Mouse (Mus musculus) embryonic facial prominence, embryonic 10.5 days (tissue): ENCODE results near the gene Mapkapk3. TPM values are rescaled to one million over a fixed set of nuclear protein-coding genes. Genes with fewer than 3 reads are reported as not detected.
"Not testable (repeated sequence)": the region's sequence is repeated elsewhere in the genome, so short reads cannot be mapped to it uniquely, and the experiment has no call there.

Experiments used
- DNase-seq: peaks from one replicate; pipeline ENCODE4 v3.0.0-alpha.2; 2017; ENCODE audit warnings: low spot score
- H3K27ac ChIP-seq: fragments of 300-500 bp; sonication (generic); replicated peaks from 2 replicates; pipeline ENCODE4 v1.5.1; 2016; ENCODE audit warnings: mild to moderate bottlenecking
- H3K27me3 ChIP-seq: fragments of 300-500 bp; sonication (generic); replicated peaks from 2 replicates; pipeline ENCODE4 v1.6.1; 2016; ENCODE audit warnings: low read depth, mild to moderate bottlenecking; ENCODE audit not compliant: poor library complexity, severe bottlenecking
- H3K36me3 ChIP-seq: fragments of 300-500 bp; sonication (generic); replicated peaks from 2 replicates; pipeline ENCODE4 v1.6.1; 2016; ENCODE audit warnings: mild to moderate bottlenecking, moderate library complexity
- H3K4me1 ChIP-seq: fragments of 300-500 bp; sonication (generic); 2 replicates; pipeline ENCODE4 v1.6.1; 2016
- H3K4me3 ChIP-seq: fragments of 300-500 bp; sonication (generic); 2 replicates; pipeline ENCODE4 v1.5.1; 2016; ENCODE audit warnings: mild to moderate bottlenecking, moderate library complexity
- H3K9me3 ChIP-seq: fragments of 300-500 bp; sonication (generic); 2 replicates; pipeline ENCODE4 v1.6.1; 2016; ENCODE audit warnings: mild to moderate bottlenecking
- WGBS: fragments of 180-500 bp; shearing (Covaris S2); methylation state at CpG from one replicate; pipeline ENCODE4 v1.1.7; 2016; 5-methylcytosine and 5-hydroxymethylcytosine counted together
- polyA plus RNA-seq: library from polyadenylated mRNA; unstranded; fragments of >200 nt; fragmentation: Nextera tagmentation; extraction: Ambion mirVana; gene quantifications from 2 replicates; pipeline ENCODE4 v1.2.1, GENCODE M21; 2016

The Mapkapk3 gene
- polyA plus RNA-seq, 1 experiment from 2014 or later = 4.9 TPM

DNA sequence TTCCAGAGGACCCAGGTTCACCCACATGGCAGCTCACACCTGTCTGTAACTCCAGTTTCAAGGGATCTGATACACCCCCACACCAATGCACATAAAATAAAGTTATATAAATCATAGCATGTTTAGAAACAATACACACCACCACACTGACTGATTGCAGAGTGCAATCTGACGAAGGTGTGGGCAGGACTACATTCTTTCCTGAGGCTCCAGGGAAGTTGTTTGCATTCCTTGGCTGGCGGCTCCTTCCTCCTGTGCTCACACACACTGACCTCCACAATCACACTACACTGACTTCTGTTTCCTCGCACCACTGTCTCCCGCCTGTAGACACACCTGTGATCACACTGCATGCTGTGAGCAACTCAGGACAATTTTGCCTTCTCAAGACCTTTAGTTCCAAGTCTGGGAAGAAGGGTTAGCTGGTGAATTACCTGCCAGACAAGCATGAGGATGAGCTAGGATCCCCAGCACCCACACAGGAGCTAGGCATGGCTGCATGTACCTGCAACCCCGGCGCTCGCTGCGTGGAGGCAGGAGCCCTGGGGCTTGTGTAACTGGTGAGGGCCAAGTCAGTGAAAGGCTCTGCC is 32.9 kb upstream of the Mapkapk3 start:
- Histone ChIP-seq H3K4me3 (no peak overlapping the region), H3K4me1 (0 out of 2 replicates have a peak, but pooled peaks cover 2% of the 10 kb centered on the region), H3K27ac (no peak overlapping the region), H3K9me3 (no peaks in the 10 kb centered on the region), H3K27me3 (no peaks in the 10 kb centered on the region), H3K36me3 (peaks cover 3% of the 10 kb centered on the region; the same call in 1 of the 2 replicates)
- WGBS = 82% methylated on average over 8 of the region's 8 CpGs
- DNase-seq = no peak

DNA sequence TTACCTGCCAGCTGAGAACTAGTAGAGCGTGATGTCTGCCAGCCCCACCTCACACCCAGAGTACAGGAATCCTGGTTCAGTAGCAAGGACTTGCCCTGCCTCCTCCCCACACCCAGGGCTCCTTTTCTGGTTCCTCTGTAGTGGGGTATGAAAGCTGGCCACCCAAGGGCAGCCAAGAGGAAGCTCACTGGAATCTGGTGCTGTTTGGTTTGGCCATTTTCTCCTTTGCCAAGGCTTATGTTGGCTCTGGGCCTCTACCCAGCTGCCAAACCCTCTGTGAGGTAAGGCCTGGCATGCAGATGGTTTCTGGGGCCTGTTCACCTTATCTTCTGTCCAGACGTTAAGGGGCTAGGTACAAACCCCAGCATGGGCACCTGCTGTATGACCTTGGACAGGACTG is 26.1 kb upstream of the Mapkapk3 start:
- DNase-seq = no peak
- no peaks in the 10 kb centered on the region for H3K4me1 ChIP-seq
- no peaks in the 10 kb centered on the region for H3K27me3 ChIP-seq
- H3K9me3 ChIP-seq = no peaks in the 10 kb centered on the region
- no peak overlapping the region for H3K27ac ChIP-seq
- H3K36me3 ChIP-seq = no peaks in the 10 kb centered on the region
- no peak overlapping the region for H3K4me3 ChIP-seq
- 89% methylated on average over 2 of the region's 2 CpGs for WGBS

DNA sequence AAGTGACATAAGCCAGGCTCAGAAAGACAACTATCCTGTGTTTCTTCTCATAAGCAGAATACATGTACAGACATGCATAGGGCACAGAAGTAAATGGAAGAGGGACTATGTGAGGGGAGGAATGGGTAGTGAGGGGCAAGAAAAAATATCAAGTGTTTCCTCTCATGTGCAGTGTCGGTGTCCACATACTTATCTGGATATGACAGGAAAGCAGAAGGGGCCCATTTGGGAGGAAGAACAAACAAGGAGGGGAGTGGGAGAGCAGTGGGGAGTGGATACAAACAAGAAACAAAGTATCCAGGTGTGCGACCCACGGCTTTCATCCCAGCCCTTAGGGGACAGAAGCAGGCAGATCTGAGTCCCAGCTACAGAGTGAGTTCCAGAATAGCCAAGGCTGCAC is 24.2 kb upstream of the Mapkapk3 start:
- Histone ChIP-seq H3K4me1 (no peaks in the 10 kb centered on the region), H3K4me3 (no peak overlapping the region), H3K27ac (no peak overlapping the region), H3K27me3 (no peaks in the 10 kb centered on the region), H3K36me3 (no peaks in the 10 kb centered on the region), H3K9me3 (no peaks in the 10 kb centered on the region)
- 82% methylated on average over 3 of the region's 3 CpGs for WGBS
- DNase-seq = no peak

DNA sequence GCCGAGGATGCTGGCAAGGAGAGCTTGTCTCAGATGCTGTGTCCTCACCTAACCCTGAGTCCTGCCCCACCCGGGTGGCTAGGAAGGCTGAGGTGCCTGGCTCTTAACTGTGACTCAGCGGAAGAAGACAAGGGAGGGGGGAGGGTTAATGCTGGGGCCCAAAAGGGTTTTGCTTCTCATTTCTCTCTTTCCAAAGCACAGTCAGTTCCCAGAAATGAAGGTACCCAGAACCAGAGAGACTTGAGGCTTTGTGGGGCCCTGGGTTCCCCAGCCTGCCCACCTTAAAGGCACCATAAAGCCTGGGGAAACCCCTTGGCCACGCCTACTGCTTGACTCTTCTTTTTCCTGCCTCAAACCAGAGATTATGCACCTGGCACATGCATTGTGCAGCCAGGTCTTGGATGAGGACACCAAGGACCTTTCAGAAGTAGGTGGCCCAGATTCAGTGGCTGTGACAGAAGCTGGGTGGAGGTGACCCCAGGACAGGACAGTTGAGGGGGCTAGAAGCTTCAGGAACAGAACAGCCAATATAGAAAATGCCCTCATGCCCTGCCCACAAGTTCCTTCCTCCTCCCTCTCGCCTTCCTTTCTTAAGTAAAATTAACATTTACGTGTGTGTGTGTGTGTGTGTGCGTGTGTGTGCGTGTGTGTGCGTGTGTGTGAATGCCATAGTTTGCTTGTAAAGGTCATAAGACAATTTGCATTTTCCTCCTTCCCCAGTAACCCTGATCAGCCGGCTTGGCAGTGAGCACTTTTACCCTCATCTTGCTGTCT is 23.3 kb upstream of the Mapkapk3 start:
- H3K36me3 ChIP-seq = no peaks in the 10 kb centered on the region
- H3K4me1 ChIP-seq = peaks cover 4% of the 10 kb centered on the region; the same call in 1 of the 2 replicates
- no peak overlapping the region for H3K4me3 ChIP-seq
- H3K9me3 ChIP-seq = no peaks in the 10 kb centered on the region
- H3K27ac ChIP-seq = no peak overlapping the region
- no peak for DNase-seq
- H3K27me3 ChIP-seq = no peaks in the 10 kb centered on the region
- WGBS = 73% methylated on average over 10 of the region's 10 CpGs

DNA sequence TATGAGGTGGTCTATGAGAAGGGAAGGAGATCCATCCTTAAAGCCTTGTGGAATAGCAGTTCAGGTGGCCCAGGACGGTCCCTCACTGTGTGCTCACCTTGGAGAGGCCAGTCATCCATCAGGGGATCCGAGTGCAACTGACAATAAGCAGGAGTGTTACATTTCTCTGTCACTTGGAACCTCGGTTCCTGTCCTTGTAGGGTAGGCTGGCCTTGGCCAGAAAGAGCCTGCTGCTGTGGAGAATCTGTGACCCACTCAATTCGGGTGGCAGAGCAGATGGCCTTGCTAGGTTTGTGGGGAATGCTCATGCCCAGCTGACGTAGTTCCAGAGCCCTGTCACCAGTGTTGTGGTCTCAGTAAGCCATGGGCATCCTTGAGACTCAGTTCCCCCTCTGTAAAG is 19.9 kb upstream of the Mapkapk3 start:
- DNase-seq = no peak
- H3K4me3 ChIP-seq = no peak overlapping the region
- H3K27me3 ChIP-seq = no peaks in the 10 kb centered on the region
- H3K27ac ChIP-seq = no peak overlapping the region
- 80% methylated on average over 5 of the region's 5 CpGs for WGBS
- no peaks in the 10 kb centered on the region for H3K9me3 ChIP-seq
- no peaks in the 10 kb centered on the region for H3K36me3 ChIP-seq
- peaks cover 21% of the 10 kb centered on the region for H3K4me1 ChIP-seq

DNA sequence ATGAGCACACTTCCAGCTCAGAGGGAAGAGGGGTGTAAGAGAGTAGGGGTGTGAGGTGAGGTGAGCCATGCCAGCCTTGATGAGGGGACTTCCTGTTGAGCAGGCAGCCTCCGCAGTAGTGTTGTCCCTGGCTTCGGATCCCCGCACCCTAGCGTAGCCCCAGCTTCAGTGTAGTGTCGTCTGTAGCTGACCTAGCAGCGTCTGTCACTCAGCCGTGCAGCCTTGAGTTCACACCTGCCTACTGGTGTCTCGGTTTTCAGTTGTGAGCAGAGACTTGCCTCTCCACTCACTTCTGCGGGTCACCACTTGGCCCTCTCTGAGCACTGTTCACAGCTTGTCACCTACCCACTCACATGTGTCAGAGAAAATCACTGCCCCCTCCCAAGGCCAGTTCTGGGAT is 19.5 kb upstream of the Mapkapk3 start:
- no peak overlapping the region for H3K27ac ChIP-seq
- DNase-seq = no peak
- H3K36me3 ChIP-seq = no peaks in the 10 kb centered on the region
- 79% methylated on average over 9 of the region's 9 CpGs for WGBS
- no peak overlapping the region for H3K4me3 ChIP-seq
- peaks cover 21% of the 10 kb centered on the region for H3K4me1 ChIP-seq
- H3K27me3 ChIP-seq = no peaks in the 10 kb centered on the region
- no peaks in the 10 kb centered on the region for H3K9me3 ChIP-seq

DNA sequence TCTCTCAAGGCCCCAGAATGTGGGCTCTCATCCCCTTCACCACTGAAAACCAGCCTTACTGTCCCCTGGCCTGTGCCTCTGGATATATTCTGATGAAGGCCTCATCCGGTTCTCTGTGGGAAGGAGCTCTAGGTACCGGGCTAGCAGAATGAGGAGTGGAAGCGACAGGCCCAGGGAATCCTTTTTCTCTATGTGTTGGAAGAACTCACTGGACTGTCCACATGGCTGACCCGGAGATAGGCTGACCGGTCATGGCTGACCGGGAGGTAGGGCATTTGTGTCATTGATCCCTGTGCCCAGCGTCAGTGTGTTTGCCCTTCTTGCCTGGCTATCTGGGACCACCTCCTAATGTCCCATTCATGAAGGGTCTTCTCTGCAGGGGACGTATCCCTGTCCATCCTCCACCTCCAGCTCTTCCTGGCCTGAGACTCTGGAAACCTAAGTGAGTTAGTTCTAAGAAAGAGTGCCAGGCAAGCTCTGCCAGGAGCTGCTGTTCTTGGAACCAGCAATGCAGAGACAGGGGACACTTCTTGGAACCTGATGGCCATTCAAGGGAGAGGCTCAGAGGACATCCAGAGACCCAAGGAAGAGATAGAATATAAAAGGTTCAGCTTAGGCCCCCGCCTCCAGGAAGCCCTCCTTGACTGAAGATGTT is 18.8 kb upstream of the Mapkapk3 start:
- no peaks in the 10 kb centered on the region for H3K36me3 ChIP-seq
- no peaks in the 10 kb centered on the region for H3K27me3 ChIP-seq
- H3K27ac ChIP-seq = no peak overlapping the region
- H3K4me1 ChIP-seq = peaks cover 21% of the 10 kb centered on the region
- 90% methylated on average over 9 of the region's 9 CpGs for WGBS
- no peak overlapping the region for H3K4me3 ChIP-seq
- no peak for DNase-seq
- no peaks in the 10 kb centered on the region for H3K9me3 ChIP-seq

DNA sequence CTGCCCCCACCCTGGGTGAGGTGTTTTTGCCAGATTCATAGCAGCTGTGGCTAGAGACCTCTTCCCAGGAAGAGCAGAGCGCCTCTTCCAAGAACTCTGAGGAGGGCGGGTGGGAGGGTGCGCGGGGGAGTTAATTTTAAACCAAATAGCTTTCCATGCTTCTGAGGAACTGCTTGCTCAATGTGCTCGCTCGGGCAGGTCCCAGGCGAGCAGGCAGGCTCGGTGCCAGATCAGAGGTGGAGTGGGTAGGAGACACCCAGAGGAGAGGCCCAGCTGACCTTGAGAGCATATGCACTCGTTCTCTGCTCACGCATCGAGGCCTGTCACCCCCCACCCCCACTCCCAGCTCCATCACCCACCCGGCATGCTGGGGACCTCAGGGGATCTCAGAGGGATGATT is 18.2 kb upstream of the Mapkapk3 start:
- no peaks in the 10 kb centered on the region for H3K9me3 ChIP-seq
- no peaks in the 10 kb centered on the region for H3K27me3 ChIP-seq
- no peak overlapping the region for H3K4me3 ChIP-seq
- no peaks in the 10 kb centered on the region for H3K36me3 ChIP-seq
- DNase-seq = no peak
- H3K4me1 ChIP-seq = peaks cover 21% of the 10 kb centered on the region
- 0 out of 2 replicates have a peak overlapping the region, but pooled peaks have one; percentile 19 for H3K27ac ChIP-seq
- WGBS = 78% methylated on average over 12 of the region's 12 CpGs

DNA sequence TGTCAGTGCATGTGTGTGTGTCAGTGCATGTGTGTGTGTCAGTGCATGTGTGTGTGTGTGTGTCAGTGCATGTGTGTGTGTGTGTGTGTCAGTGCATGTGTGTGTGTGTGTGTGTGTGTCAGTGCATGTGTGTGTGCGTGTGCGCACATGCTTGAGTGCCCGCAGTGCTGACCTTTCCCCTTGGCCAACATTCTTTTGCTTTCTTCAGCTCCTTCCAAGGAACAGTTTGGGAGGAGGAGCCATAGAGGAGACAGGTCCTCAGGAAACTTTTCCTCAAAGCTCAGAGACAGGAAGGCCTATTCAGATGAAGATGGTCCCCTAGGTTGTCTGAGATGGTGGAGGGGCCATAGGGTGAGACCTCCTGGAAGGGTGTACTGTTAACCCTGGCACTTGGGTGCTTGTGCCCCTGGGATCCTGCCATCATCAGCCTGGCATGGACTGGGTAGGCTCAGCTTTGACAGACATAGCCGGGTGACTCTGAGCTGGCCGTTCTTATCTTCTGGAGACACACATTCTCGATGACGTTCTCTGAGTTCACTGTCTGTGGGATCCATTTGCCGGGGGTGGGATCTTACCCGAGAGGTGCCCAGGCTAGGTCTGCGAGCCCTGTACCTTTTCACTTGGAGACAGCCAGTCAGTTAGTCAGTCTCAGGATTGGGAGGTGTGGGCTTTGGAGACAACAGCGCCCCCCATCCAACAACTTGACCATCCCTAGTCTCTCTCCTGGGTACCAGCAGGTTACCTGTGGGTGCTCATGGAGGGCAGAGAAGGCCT is 17.6 kb upstream of the Mapkapk3 start:
- H3K36me3 ChIP-seq = no peaks in the 10 kb centered on the region
- no peaks in the 10 kb centered on the region for H3K9me3 ChIP-seq
- H3K27ac ChIP-seq = no peak overlapping the region
- WGBS = 92% methylated on average over 11 of the region's 11 CpGs
- H3K4me3 ChIP-seq = no peak overlapping the region
- DNase-seq = no peak
- no peaks in the 10 kb centered on the region for H3K27me3 ChIP-seq
- peaks cover 21% of the 10 kb centered on the region for H3K4me1 ChIP-seq

DNA sequence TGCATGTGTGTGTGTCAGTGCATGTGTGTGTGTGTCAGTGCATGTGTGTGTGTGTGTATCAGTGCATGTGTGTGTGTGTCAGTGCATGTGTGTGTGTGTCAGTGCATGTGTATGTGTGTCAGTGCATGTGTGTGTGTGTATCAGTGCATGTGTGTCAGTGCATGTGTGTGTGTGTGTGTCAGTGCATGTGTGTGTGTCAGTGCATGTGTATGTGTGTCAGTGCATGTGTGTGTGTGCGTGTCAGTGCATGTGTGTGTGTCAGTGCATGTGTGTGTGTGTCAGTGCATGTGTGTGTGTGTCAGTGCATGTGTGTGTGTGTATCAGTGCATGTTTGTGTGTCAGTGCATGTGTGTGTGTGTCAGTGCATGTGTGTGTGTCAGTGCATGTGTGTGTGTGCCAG is 17.0 kb upstream of the Mapkapk3 start:
- not testable (repeated sequence) for H3K36me3 ChIP-seq, H3K27me3 ChIP-seq, DNase-seq, H3K27ac ChIP-seq, H3K4me3 ChIP-seq, H3K9me3 ChIP-seq
- 98% methylated on average over 1 of the region's 1 CpGs for WGBS
- peaks cover 21% of the 10 kb centered on the region for H3K4me1 ChIP-seq

DNA sequence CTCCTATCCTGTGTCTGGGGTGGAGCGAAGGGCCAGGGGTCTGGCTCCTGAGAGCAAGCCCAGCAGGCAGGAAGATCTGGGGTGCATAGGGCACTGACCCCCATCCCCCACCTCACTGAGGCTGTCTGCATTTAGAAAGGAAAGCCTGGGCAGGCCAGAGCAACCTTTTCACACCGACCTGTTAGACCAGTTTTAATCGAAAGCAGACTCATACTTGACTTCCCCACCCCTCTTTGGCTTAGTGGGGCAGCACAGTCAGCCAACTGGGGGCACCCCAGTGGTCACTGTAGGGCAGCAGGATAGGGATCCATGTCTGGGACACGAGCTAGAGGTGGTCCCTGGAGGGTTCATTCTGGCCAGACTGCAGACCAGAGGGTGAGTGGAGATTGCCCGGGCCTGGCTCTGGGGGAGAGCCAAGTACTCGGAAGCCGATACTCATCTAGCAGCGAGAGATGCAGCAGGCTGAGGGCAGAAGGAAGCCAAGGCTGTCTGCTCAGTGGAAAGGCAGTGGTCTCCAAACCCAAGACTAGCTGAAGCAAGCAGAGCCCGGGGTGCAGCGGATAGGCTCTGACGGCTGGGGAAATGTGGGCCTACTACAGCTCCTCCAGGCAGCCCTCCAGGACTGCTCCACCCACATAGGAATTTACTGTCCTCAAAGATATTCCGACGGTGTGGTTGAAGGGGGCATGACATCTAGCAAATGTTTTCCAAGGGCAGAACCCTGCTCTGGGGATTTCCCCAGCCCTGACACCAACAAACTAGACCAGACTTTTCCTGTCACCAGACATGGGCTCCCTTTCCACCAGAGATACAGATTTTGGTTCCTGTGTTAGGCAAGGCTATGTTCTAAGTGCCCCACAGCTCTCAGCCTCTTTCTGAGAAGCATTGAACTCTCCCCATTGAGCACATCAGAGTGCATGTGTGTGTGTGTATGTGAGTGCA is 16.2 kb upstream of the Mapkapk3 start:
- Histone ChIP-seq H3K36me3 (peaks cover 13% of the 10 kb centered on the region), H3K9me3 (no peaks in the 10 kb centered on the region), H3K4me3 (no peak overlapping the region), H3K27ac (peak overlapping the region; percentile 49), H3K4me1 (peaks cover 21% of the 10 kb centered on the region), H3K27me3 (no peaks in the 10 kb centered on the region)
- peak; percentile 23 for DNase-seq
- WGBS = 54% methylated on average over 13 of the region's 13 CpGs
